Mouse (Mus musculus) small intestine, adult 2 months (tissue): Measurements from ENCODE around the gene Rybp.

Experiments used
- CTCF ChIP-seq: fragments of 200-500 bp; IDR thresholded peaks from 2 replicates; pipeline ENCODE4 v1.5.1; 2012; ENCODE audit warnings: low read depth, mild to moderate bottlenecking, control low read depth, inconsistent platforms, low read length, moderate library complexity, mixed read lengths; ENCODE audit not compliant: insufficient replicate concordance, insufficient read length; ENCODE audit errors: extremely low read depth
- POLR2A ChIP-seq: fragments of 200-500 bp; IDR thresholded peaks from 2 replicates; pipeline ENCODE4 v1.6.1; 2012; ENCODE audit warnings: low read depth, mild to moderate bottlenecking, control low read depth, inconsistent platforms, low read length, moderate library complexity

GRCm38 (mm10) chr6:100185524-100185923, 101.8 kb downstream of the Rybp start:
- no peak for TF ChIP-seq POLR2A
- no peak for TF ChIP-seq CTCF
